Mouse (Mus musculus): ENCODE data around the gene Tmem259. TPM values are rescaled to one million over a fixed set of nuclear protein-coding genes. Genes with fewer than 3 reads are reported as not detected.
A peak's percentile ranks its signal among the peaks of the same experiment; 100 is the strongest.
"Not testable (repeated sequence)": the region's sequence is repeated elsewhere in the genome, so short reads cannot be mapped to it uniquely, and the experiment has no call there.

Tmem259 gene
- polyA plus RNA-seq, 1 experiment, result 293 TPM

- no peak for TF ChIP-seq FLI1 (IDR thresholded peaks at IDR 0.05; ENCODE audit: low read length)
- TF ChIP-seq GATA1 (IDR thresholded peaks at IDR 0.05; ENCODE audit: borderline replicate concordance, low read length), result no peak
- H3K36me3 ChIP-seq (replicated peaks; ENCODE audit: low read length), result peaks cover 62% of the 10 kb centered on the region
- H3K4me1 ChIP-seq, result peaks cover 40% of the 10 kb centered on the region
- peak overlapping the region; percentile 83 for H3K4me3 ChIP-seq (replicated peaks)
- H3K9me3 ChIP-seq, result peaks cover 7% of the 10 kb centered on the region
- peaks cover 38% of the 10 kb centered on the region for H3K27me3 ChIP-seq (replicated peaks)
Measured at GRCm38 (mm10) chr10:79971183-79971497, 13.0 kb downstream of the Tmem259 start.

- H3K27me3 ChIP-seq (replicated peaks), result peaks cover 38% of the 10 kb centered on the region
- H3K9me3 ChIP-seq, result 0 out of 2 replicates have a peak, but pooled peaks cover 2% of the 10 kb centered on the region
- H3K4me1 ChIP-seq, result peaks cover 43% of the 10 kb centered on the region
- H3K4me3 ChIP-seq (replicated peaks), result peak within 1 kb of the TSS; percentile 83
- TF ChIP-seq GATA1 (IDR thresholded peaks at IDR 0.05; ENCODE audit: borderline replicate concordance, low read length) (no peak), FLI1 (IDR thresholded peaks at IDR 0.05; ENCODE audit: low read length) (no peak)
- H3K36me3 ChIP-seq (replicated peaks; ENCODE audit: low read length), result peaks cover 62% of the 10 kb centered on the region
Measured at GRCm38 (mm10) chr10:79970415-79971182, 13.5 kb downstream of the Tmem259 start, which contains the start of gene Grin3b. Gene Grin3b, plus strand, starts transcription at chr10:79970715.

- H3K4me3 ChIP-seq (replicated peaks), result no peak overlapping the region
- H3K27me3 ChIP-seq (replicated peaks), result peaks cover 38% of the 10 kb centered on the region
- no peaks in the 10 kb centered on the region for H3K9me3 ChIP-seq
- no peak for TF ChIP-seq GATA1 (IDR thresholded peaks at IDR 0.05; ENCODE audit: borderline replicate concordance, low read length)
- no peak for TF ChIP-seq FLI1 (IDR thresholded peaks at IDR 0.05; ENCODE audit: low read length)
- H3K36me3 ChIP-seq (replicated peaks; ENCODE audit: low read length), result peaks cover 63% of the 10 kb centered on the region
- peaks cover 43% of the 10 kb centered on the region for H3K4me1 ChIP-seq
Measured at GRCm38 (mm10) chr10:79969124-79969568, 15.0 kb downstream of the Tmem259 start.

GRCm38 (mm10) chr10:79968181-79968580 is 15.9 kb downstream of the Tmem259 start:
- Histone ChIP-seq H3K9me3 (no peaks in the 10 kb centered on the region), H3K4me1 (peaks cover 43% of the 10 kb centered on the region), H3K4me3 (replicated peaks) (no peak overlapping the region), H3K27me3 (replicated peaks) (peaks cover 38% of the 10 kb centered on the region), H3K36me3 (replicated peaks; ENCODE audit: low read length) (peaks cover 63% of the 10 kb centered on the region)
- no peak for TF ChIP-seq GATA1 (IDR thresholded peaks at IDR 0.05; ENCODE audit: borderline replicate concordance, low read length)
- TF ChIP-seq FLI1 (IDR thresholded peaks at IDR 0.05; ENCODE audit: low read length), result no peak

- no peak for TF ChIP-seq FLI1 (IDR thresholded peaks at IDR 0.05; ENCODE audit: low read length)
- TF ChIP-seq GATA1 (IDR thresholded peaks at IDR 0.05; ENCODE audit: borderline replicate concordance, low read length), result no peak
- H3K36me3 ChIP-seq (replicated peaks; ENCODE audit: low read length), result peaks cover 70% of the 10 kb centered on the region
Measured at GRCm38 (mm10) chr10:79966886-79967400, 17.2 kb downstream of the Tmem259 start.

GRCm38 (mm10) chr10:79965325-79965724 is 18.8 kb downstream of the Tmem259 start:
- H3K4me3 ChIP-seq (replicated peaks), result no peak overlapping the region
- TF ChIP-seq FLI1 (IDR thresholded peaks at IDR 0.05; ENCODE audit: low read length) (no peak), GATA1 (IDR thresholded peaks at IDR 0.05; ENCODE audit: borderline replicate concordance, low read length) (no peak)
- H3K27me3 ChIP-seq (replicated peaks), result peaks cover 10% of the 10 kb centered on the region
- no peaks in the 10 kb centered on the region for H3K9me3 ChIP-seq
- H3K36me3 ChIP-seq (replicated peaks; ENCODE audit: low read length), result peaks cover 74% of the 10 kb centered on the region
- peaks cover 46% of the 10 kb centered on the region for H3K4me1 ChIP-seq

More at GRCm38 (mm10) chr10:79966886-79967400, 17.2 kb downstream of the Tmem259 start:
- H3K27me3 ChIP-seq (replicated peaks), result peaks cover 26% of the 10 kb centered on the region
- peaks cover 45% of the 10 kb centered on the region for H3K4me1 ChIP-seq
- H3K4me3 ChIP-seq (replicated peaks), result no peak overlapping the region
- H3K9me3 ChIP-seq, result no peaks in the 10 kb centered on the region

- H3K4me3 ChIP-seq (replicated peaks), result no peak overlapping the region
- H3K4me1 ChIP-seq, result peaks cover 47% of the 10 kb centered on the region
- peaks cover 6% of the 10 kb centered on the region for H3K27me3 ChIP-seq (replicated peaks)
- H3K9me3 ChIP-seq, result no peaks in the 10 kb centered on the region
- peaks cover 74% of the 10 kb centered on the region for H3K36me3 ChIP-seq (replicated peaks; ENCODE audit: low read length)
- TF ChIP-seq GATA1 (IDR thresholded peaks at IDR 0.05; ENCODE audit: borderline replicate concordance, low read length) (no peak), FLI1 (IDR thresholded peaks at IDR 0.05; ENCODE audit: low read length) (no peak)
Measured at GRCm38 (mm10) chr10:79964727-79965126, 19.4 kb downstream of the Tmem259 start.

- Histone ChIP-seq H3K36me3 (replicated peaks; ENCODE audit: low read length) (peaks cover 41% of the 10 kb centered on the region), H3K4me1 (peaks cover 46% of the 10 kb centered on the region), H3K27me3 (replicated peaks) (no peaks in the 10 kb centered on the region), H3K4me3 (replicated peaks) (peak overlapping the region; percentile 97), H3K9me3 (no peaks in the 10 kb centered on the region)
- TF ChIP-seq GATA1 (IDR thresholded peaks at IDR 0.05; ENCODE audit: borderline replicate concordance, low read length) (no peak), FLI1 (IDR thresholded peaks at IDR 0.05; ENCODE audit: low read length) (no peak)
Measured at GRCm38 (mm10) chr10:79960671-79961294, 23.3 kb downstream of the Tmem259 start.

- H3K9me3 ChIP-seq, result no peaks in the 10 kb centered on the region
- peaks cover 33% of the 10 kb centered on the region for H3K36me3 ChIP-seq (replicated peaks; ENCODE audit: low read length)
- peaks cover 54% of the 10 kb centered on the region for H3K4me1 ChIP-seq
- H3K27me3 ChIP-seq (replicated peaks), result no peaks in the 10 kb centered on the region
- TF ChIP-seq FLI1 (IDR thresholded peaks at IDR 0.05; ENCODE audit: low read length) (no peak), GATA1 (IDR thresholded peaks at IDR 0.05; ENCODE audit: borderline replicate concordance, low read length) (no peak)
- peak within 1 kb of the TSS; percentile 97 for H3K4me3 ChIP-seq (replicated peaks)
Measured at GRCm38 (mm10) chr10:79959847-79960601, 24.1 kb downstream of the Tmem259 start, which contains the start of gene Wdr18. Gene Wdr18, plus strand, starts transcription at chr10:79960152.

- Histone ChIP-seq H3K36me3 (replicated peaks; ENCODE audit: low read length) (peaks cover 27% of the 10 kb centered on the region), H3K4me1 (peaks cover 52% of the 10 kb centered on the region), H3K4me3 (replicated peaks) (peak overlapping the region; percentile 90)
- not testable (repeated sequence) for H3K9me3 ChIP-seq; H3K27me3 ChIP-seq (replicated peaks)
Measured at GRCm38 (mm10) chr10:79959412-79959811, 24.7 kb downstream of the Tmem259 start.

Data from megakaryocyte, embryonic 14.5 days (primary cell).